Mouse (Mus musculus): ENCODE measurements at regions not wholly inside any gene's neighbourhood (a gene's known extent, or its start where the extent isn't known, plus 50 kb on each side); places are given as distances from the start of the nearest gene placed in this dataset.
"Not testable (repeated sequence)": the region's sequence is repeated elsewhere in the genome, so short reads cannot be mapped to it uniquely, and the experiment has no call there.

DNA sequence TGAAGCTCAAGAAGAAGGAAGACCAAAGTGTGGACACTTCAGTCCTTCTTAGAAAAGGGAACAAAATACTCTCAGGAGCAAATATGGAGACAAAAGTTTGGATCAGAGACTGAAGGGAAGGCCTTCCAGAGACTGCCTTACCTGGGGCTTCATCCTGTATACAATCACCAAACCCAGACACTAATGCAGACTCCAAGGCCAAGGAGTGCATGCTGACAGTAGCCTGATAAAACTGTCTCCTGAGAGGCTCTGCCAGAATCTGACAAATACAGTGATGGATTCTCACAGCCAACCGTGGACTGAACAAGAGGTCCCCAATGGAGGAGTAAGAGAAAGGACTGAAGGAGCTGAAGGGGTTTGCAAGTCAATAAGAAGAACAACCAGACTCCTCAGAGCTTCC, 979.0 kb upstream of the Gje1 start:
- no peak overlapping the region for H3K4me3 ChIP-seq (ENCODE audit: low read depth, low read length)
- no peak for ATAC-seq (replicated peaks; ENCODE audit: insufficient number of reproducible peaks, low FRiP score, low TSS enrichment)
- H3K27ac ChIP-seq (ENCODE audit: low read depth, low read length) = no peak overlapping the region
- H3K36me3 ChIP-seq (ENCODE audit: control insufficient read depth, insufficient read depth, low read length) = no peaks in the 10 kb centered on the region
- 78% methylated on average over 1 of the region's 1 CpGs for WGBS (ENCODE audit: insufficient replicate concordance)
- no peaks in the 10 kb centered on the region for H3K27me3 ChIP-seq (ENCODE audit: control insufficient read depth, insufficient read depth, low read length)
- H3K4me1 ChIP-seq (ENCODE audit: control insufficient read depth, insufficient read depth, low read length) = no peaks in the 10 kb centered on the region
- no peaks in the 10 kb centered on the region for H3K9me3 ChIP-seq (replicated peaks; ENCODE audit: control insufficient read depth, low read length)
- H3K9ac ChIP-seq (ENCODE audit: low read depth, low read length) = no peak overlapping the region
- no peak overlapping the region for H3K4me2 ChIP-seq

GRCm38 (mm10) chr10:15671638-15672037, 953.6 kb upstream of the Gje1 start:
- H3K27ac ChIP-seq (ENCODE audit: low read depth, low read length); H3K4me2 ChIP-seq; H3K27me3 ChIP-seq (ENCODE audit: control insufficient read depth, insufficient read depth, low read length); H3K4me1 ChIP-seq (ENCODE audit: control insufficient read depth, insufficient read depth, low read length); H3K9me3 ChIP-seq (replicated peaks; ENCODE audit: control insufficient read depth, low read length); H3K4me3 ChIP-seq (ENCODE audit: low read depth, low read length); H3K9ac ChIP-seq (ENCODE audit: low read depth, low read length); H3K36me3 ChIP-seq (ENCODE audit: control insufficient read depth, insufficient read depth, low read length); ATAC-seq (replicated peaks; ENCODE audit: insufficient number of reproducible peaks, low FRiP score, low TSS enrichment): not testable (repeated sequence)
- 79% methylated on average over 1 of the region's 1 CpGs for WGBS (ENCODE audit: insufficient replicate concordance)

Data from heart, embryonic 11.5 days (tissue).